Mouse (Mus musculus) lung, postnatal 14 days (tissue): ENCODE data around the gene Lefty1.
"Not testable (repeated sequence)": the region's sequence is repeated elsewhere in the genome, so short reads cannot be mapped to it uniquely, and the experiment has no call there.

Source experiments
- DNase-seq: peaks from one replicate; pipeline ENCODE4 v3.0.0; 2021

The Lefty1 gene

DNA sequence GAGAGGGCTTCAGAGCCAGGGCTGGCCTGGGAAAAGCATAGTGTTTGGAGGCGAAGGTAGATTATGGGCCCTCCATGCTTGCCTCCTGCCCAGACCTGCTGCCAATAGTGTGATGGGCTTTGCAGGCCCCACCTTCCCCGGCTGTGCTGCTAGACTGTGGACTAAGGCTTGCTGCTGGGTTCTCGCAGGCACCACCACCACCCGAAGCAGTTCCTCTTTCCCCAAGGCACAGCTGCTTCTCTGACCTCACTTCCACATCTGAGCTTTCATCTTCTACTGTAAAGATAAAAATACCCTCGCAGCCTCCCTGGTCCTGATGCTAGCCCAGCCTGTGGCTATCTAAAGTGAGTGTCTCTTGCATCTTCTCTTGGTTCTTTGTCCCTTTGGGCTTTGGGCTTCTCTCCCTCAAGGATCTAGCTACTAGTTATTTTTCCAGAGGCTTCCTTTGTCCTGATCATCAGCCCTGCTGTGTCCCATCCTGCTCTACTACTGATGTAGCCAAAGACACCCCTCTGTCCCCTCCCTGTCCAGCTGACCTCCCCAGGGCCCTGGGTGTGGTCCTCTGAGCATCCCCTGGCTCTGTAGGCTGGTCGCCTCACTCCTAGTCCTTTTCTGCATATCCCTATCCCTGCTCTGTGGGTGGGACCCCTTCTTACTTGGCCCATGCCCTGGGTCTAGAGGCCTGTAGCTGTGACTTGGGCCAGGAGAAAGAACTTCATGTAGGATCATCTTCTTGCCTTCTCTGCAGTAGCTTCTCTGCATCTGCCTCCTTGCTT lies 12.4 kb upstream of the Lefty1 start:
- no peak for DNase-seq

DNA sequence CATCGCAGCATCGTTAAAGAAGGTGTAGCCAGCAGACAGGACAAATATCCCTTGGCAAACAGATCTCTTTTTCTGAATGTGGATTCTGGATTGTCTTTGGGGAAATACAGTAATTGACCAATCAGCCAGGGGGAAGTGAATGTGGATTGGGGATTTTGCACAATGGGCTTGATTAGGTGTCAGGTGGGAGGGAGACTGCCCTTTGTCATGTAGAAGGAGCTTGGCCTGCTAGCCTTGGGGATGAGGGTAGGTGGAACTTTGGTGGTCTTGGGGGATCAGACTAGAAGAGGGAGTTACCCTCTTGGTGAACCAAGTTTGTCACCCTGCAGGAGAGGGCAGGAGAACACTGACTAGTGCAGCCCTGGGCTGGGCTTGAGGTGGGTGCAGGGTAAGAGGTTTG lies 10.1 kb upstream of the Lefty1 start:
- DNase-seq: no peak

DNA sequence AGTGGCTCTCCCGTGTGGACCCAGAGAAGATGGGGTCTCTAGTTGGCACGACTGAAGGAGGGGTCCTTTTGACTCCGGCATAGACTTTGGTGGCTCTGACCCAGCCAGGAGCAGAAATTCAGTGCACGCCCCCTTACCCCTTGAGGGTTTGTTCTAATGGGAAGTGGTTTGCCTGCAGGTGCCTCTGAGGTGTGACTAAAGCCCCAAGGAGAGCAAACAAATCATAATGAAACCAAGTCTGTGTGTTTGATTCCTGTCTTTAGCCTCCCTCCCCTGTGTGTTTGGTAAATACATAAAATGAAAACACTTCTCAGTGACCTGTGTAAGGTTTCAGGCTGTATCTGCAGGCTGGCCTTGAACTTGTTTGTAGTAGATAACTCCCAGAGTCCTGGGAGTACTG lies 8.5 kb upstream of the Lefty1 start:
- no peak for DNase-seq

DNA sequence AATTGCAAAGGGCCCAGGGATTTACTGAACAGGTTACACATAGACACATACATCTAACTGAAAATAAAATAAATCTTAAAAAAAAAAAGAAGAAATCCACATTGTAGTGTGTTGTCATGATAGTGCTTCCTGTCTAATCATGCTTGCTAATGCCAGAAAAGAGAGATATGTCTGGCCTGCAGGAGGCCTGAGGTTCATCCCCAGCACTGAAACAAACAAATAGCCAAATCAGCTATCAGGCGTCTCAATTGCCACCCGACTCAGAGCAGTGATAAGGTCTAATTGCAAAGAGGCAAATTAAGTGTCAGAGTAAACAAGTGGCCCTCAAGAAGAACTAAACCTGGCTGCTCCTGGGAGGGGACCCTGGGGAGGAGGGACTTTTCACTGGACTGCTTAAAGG lies 5.2 kb upstream of the Lefty1 start:
- no peak for DNase-seq

DNA sequence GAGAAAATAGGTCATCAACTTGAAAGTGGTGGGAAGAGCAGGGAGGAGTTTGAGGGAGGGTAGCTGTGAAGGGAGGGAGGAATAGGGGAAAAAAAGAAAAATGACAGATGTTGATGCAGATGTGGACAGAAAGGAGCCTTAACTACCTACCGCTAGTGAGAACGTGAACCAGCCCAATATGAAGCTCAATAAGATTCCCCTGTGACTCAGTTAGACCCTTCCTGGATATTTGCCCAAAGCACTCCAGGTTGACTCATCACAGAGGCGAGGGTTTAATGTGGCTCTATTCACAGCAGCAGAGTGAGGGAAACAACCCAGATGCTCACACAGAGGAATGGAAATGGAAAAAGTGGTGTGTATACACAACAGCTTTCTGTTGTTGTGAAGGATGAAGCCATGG lies 3.7 kb upstream of the Lefty1 start:
- DNase-seq: no peak

DNA sequence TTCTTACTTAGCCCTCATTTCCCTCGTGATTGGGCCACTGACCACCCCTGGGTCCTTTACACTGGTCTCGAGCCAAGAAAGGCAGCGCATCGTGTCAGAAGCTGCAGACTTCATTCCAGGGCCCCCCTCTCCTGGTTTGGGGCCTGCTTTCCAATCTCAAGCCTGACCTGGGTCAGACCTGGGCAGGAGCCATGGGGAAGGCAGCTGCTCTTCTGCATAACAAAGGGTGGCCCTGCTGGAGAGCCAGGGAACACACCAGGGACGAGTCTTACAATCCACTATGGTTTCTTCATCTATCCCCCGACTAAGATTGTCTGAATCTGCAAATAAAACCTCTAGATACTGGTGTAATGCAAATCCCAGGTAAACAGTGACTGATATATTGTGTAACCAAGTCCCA lies 1.2 kb upstream of the Lefty1 start:
- DNase-seq: no peak

DNA sequence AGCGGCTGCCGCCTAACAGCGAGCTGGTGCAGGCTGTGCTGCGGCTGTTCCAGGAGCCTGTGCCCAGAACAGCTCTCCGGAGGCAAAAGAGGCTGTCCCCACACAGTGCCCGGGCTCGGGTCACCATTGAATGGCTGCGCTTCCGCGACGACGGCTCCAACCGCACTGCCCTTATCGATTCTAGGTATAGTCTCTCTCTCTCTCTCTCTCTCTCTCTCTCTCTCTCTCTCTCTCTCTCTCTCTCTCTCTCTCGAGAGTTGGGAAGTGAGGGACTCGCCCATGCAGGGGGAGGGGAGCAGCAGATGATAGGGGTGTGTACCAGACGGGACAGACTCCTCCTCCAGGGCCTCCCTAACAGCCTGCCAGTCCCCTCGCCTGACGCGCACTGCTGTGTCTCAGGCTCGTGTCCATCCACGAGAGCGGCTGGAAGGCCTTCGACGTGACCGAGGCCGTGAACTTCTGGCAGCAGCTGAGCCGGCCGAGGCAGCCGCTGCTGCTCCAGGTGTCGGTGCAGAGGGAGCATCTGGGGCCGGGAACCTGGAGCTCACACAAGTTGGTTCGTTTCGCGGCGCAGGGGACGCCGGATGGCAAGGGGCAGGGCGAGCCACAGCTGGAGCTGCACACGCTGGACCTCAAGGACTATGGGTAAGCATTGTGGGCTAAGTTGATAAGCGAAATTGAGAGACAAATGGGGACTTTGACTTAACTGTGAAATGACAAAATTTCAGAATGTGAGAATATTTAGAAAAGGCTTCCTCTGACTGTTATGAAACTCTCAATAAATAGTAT lies 2.0 kb downstream of the Lefty1 start:
- not testable (repeated sequence) for DNase-seq

DNA sequence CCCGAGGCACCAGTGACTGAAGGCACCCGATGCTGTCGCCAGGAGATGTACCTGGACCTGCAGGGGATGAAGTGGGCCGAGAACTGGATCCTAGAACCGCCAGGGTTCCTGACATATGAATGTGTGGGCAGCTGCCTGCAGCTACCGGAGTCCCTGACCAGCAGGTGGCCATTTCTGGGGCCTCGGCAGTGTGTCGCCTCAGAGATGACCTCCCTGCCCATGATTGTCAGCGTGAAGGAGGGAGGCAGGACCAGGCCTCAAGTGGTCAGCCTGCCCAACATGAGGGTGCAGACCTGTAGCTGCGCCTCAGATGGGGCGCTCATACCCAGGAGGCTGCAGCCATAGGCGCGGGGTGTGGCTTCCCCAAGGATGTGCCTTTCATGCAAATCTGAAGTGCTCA lies 2.8 kb downstream of the Lefty1 start:
- DNase-seq: not testable (repeated sequence)

DNA sequence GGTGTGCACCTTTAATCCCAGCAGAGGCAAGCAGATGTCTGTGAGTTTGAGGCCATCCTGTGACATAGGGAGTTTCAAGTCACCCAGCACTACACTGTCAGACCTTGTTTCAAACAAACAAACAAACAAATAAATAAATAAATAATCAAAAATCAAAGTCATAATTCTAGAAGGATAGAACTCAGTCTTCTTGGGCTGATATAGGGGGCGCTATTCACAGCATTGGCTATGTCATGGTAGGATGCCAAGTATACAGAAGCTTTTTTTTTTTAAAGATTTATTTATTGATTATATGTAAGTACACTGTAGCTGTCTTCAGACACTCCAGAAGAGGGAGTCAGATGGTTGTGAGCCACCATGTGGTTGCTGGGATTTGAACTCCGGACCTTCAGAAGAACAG lies 4.0 kb downstream of the Lefty1 start:
- not testable (repeated sequence) for DNase-seq

DNA sequence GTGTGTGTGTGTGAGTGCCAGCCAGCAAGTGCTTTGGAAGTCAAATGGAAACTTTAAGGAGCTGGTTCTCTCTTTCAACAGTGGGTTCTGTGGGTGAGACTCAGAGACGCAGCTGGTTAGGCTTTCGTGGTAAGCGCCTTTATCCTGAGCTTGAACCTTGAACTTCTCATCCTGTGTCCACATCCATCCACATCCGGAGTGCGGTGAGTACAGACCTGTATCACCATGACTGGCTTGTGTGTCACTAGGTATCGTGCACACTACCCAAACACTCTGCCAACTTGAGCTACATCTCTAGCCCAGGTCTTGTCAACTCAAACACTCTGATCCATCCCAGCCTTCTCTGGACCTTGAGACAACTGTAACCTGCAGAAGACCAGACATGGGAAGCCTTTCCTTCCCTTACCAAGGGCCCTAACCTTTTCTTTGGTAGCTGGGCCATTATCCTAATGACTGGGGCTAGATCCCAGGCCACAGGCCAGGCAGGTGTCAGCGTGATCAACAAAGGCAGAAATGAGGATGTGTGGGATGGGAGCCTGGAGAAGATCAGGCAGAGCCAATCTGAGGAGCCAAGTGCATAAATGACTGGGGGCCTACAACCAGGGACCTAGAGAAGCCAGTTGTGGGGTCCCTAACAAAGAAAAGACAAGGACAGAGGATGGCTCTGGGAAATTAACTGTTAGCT lies 6.1 kb downstream of the Lefty1 start:
- no peak for DNase-seq

DNA sequence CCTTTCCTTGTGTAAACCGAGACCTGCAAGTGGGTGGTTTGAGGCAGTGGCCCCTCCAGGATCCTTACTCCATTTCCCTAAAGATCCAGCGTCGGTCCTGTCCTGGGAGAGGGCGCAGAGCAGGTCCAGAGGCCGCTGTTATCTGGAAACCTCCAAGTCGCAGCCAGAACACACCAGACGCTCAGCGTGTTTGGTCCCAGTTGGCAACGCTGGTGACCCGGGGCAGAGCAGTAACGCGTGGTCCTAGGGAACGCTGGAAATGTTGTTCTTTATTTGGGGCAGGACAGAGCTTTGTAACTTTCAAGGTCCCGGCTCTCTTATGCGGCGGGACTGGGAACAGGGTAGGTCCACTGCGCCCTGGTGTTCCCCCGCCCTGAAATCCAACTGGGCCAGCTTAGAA lies 6.9 kb downstream of the Lefty1 start:
- DNase-seq: no peak

DNA sequence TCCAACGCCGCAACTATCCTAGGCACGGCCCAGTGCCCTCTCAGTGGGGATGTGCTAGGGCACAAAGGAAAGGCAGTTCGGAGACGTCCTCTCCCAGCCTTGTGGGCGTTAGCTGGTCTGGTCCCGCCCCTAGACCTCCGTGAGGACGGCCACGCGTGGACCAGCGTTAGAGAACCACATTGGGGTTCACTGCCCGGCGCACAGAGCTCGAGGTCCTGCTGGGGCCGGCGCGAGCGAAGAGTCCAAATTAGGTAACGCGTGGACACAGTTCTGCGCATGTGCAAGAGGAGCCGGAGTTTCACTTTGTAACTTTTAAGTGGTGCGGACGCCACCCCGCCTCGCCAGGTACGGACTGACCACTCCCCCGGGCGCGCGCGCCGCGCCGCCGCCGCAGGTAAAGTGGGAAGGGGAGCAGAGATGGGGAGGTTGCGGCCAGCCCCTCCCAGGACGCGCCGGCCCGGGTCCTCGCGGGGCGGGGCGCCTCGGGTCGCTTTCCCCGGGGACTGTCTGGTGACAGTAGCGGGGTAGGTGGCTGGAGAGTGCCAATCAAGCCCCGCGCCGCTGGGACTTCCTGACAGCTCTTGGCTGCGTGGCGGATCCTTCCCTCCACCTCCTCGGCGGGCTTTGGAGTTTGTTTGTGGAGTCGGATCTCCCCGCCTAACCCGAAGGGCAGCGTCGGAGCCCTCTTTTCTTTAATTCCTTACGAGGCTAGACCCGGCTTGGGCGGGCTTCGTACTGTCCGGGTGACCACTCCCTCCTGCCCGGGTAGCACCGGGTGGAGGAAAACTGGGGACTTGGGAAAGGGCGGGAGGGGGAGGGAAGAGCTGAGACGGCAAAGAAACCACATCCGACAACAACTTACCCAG lies 7.6 kb downstream of the Lefty1 start, which contains the start of gene Tmem63a:
TSS of gene Tmem63a (plus strand) at position 179 of the 866 bp plus-strand sequence.
- peak; percentile 87 for DNase-seq

DNA sequence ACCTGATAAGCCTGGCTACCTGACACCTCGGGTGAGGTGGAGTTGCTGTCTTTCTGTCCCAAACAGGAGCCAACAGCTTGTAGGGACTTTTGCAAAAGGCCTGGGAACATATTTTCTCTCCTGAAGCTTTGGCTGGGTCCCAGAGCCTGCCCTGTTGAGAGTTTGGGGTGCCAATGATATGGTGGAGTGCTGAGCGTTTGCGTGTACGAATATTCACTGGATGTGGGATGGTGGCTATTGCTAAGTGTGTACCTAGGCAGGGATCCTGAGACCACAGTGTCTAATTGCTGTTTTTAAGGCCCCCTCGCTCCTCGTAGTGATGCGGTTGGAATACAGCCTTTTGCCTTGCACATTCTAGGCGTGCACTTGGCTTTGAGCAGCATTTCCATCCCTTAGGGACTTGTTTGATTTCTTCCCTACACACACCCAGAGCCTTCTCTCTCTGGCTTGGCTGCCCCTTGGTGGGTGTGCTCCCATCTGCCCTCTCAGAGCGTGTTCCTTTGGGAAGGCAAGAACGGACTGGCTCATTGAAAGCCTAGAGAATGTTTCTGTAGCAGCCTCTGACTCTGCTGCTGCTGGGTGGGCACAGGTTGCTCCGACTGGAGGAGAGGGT lies 8.3 kb downstream of the Lefty1 start:
- DNase-seq: no peak

DNA sequence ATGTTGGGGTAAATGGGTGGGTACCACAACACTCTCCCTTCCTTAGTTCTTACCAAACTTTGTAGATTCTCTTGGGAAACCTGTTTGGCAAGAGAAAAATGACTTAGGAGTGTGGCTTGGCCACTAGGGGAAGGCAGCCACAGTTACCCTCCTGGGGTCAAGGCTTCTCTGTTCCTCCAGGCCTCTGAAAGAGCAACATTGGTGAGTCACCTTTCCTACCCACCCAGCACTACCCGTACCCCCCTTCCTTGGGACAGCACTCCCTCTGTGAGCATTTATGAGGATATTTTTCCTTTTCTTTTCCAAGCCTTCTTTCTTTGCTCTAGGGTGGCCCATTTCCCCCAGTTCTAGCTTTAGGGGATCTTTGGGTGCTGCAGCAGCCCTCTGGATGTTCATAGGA lies 9.1 kb downstream of the Lefty1 start:
- DNase-seq: no peak

DNA sequence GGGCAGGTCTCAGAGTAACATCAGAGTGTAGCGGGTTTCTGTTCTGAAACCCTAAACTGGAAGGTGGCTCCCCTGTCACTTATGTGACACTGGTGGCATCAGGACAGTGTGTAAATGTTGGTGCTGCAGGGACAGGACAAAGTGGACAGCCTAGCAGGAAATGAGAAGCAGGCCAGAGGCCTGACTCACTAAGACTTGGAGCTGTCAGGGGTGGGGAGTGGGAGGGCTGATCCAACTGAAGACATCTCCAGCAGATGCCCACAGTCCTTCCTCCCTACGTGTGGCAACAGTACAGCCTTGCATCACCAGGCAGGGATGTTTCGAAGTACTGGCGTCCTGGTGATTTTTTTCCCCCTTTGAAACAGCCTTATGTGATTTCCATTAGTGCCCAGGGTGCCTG lies 9.7 kb downstream of the Lefty1 start:
- no peak for DNase-seq

DNA sequence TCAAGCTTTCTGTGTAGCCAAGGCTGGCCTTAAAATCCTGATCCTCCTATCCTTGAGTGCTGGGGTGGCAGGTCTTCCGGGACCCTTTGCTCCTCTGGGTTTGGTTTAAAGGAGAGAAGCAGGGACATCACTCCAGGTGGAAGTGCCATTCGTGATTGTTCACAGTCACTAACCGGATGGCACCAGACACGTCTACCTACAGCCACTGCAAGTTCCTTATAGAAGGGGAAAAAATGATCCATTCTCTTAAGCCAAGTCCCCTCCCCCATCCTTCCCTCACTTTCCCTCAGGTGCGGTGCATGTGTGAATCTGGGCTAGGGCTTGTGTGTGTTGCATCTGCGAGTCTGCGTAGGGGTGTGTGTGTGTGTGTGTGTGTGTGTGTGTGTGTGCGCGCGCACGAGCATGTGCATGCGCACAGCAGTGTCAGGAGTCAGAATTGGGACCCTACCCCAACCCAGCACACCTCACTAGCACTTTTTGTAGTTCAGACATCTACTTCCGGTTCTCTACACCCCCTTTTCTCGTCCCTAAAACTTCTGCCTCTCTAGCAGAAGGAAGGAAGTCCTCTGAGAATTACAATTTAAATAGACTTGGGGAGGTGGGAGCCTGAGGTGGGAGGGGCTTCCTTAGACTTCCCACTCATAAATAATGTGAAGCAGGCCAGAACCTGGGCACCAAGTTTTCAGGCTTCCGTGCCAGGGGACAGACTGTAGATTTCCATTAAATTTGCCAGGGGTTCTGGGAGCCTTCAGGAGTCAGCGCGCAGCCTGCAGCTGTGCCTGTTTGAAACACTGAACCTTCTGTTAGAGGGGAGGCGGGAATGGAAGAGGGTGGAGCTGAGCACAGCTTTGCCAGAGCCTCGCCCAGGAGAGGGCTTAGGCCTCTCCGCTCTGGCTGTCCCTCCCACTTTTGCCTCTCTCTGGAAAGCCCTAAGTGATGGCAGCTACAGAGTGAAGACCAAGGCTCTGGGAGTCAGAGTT lies 10.5 kb downstream of the Lefty1 start:
- DNase-seq: peak; percentile 57

DNA sequence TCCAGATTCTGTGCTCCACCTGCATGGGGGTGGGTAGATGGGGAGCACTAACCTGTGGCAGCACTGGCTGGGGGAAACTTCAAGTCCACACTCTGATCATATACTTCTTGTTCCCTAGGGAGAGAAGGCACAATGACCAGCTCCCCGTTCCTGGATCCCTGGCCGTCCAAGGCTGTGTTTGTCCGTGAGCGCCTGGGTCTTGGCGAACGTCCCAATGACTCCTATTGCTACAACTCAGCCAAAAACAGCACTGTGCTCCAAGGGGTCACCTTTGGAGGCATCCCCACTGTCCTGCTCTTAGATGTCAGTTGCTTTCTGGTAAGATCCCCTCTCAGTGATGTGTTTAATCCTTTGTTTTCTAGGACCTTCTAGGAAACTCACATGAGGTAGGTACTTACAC lies 11.6 kb downstream of the Lefty1 start:
- DNase-seq: no peak

DNA sequence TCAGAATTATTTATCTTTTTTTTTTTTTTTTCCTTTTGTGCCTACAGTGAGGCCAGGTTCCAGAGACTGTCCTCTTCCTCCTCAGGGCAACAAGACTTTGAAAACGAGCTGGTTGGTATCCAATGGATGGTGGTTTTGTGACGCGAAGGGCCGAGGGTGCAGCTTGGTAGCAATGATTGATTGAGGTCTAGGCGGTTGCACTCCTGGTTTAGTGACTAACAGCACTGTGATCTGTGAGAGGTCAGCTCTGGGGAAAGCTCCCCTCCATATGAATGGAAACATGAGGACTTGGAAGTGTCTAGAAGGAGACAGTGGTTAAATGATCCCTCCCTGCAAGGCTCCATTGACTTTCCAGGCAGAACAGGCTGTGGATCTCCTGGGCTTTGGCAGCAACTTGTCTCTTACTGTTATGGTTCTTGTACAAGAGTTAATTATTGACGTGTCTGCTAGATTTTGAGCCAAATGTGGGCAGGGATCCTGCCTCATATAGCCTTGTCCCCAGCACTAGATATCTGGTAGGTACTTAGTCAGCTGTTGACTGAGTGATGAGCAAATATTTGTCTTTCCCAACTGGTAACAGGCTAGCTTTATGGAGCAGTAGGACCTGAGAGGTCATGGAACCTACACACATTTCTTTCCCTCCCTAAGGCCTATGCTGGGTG lies 17.4 kb downstream of the Lefty1 start:
- no peak for DNase-seq

DNA sequence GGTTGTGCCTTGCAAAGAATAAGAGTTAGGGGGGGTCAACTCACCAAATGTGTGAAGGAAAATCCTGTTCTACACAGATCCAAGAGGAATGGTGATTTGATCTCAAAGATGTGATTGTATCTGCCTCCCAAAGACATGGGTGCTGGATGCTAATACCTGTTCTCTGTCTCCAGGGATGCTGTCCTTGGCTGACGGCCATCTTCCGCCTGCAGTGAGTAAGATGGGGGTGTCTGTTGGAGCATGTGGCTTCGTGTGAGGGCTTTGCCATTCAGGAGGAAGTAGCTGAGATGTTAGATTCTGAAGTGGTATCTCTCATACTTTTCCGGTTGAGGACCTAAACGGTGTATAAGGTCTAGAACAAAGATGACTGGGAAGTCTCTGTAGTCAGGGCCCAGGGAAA lies 18.0 kb downstream of the Lefty1 start:
- no peak for DNase-seq

DNA sequence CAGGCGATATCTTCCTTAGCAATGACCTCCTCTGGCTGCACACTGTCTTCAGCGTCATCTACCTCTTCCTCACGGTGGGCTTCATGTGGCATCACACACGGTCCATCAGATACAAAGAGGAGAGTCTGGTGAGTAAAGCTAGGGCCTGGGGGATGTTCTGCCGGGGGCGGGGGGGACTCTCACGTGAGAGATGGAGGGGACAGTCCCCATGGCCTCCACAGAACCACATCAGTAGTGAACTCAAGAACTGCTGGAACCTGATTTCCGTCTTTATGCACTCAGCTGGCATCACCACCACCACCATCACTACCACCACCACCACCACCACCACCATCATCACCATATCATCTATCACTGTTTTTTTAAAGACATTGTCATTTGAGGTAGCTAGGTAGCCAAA lies 21.6 kb downstream of the Lefty1 start:
- DNase-seq: no peak
